Mouse (Mus musculus) olfactory bulb, adult 2 months (tissue): ENCODE results near the gene Cd3eap.

ENCODE experiments used
- CTCF ChIP-seq: fragments of 200-500 bp; IDR thresholded peaks from 2 replicates; pipeline ENCODE4 v1.5.1; 2012; ENCODE audit warnings: low read depth, mild to moderate bottlenecking, low read length, moderate library complexity; ENCODE audit not compliant: insufficient read depth
- POLR2A ChIP-seq: fragments of 200-500 bp; IDR thresholded peaks from 2 replicates; pipeline ENCODE4 v1.6.1; 2012; ENCODE audit warnings: mild to moderate bottlenecking, low read depth, low read length, moderate library complexity; ENCODE audit not compliant: insufficient read depth

DNA sequence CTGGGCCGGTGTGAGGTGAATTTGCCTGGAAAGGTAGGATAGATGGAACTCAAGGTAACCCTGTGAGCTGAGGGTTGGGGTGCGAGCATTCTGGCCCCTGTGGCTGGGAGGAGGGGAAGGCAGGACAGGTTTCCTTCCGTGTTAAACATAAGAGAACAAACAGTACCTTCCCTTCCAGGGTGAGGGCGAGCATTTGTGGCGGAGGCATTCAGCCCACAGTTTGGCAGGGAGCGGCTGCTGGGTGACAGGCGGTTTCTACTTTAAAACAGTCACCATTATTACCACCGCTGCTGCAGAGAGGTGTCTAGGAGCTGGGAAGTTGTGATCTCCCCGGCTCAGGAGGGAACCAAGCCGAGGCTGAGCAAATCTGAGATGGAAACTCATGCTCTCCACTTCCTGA is 22.2 kb downstream of the Cd3eap start:
- no peak for TF ChIP-seq POLR2A
- no peak for TF ChIP-seq CTCF
